Mouse (Mus musculus): ENCODE measurements around the gene Prune1.

Gene Prune1

GRCm38 (mm10) chr3:95306244-95306643, 24.4 kb upstream of the Prune1 start:
- no peak for DNase-seq (ENCODE audit: low read depth, low spot score)

- no peak for DNase-seq (ENCODE audit: low read depth, low spot score)
Observed at GRCm38 (mm10) chr3:95301204-95301796, 19.4 kb upstream of the Prune1 start.

DNA sequence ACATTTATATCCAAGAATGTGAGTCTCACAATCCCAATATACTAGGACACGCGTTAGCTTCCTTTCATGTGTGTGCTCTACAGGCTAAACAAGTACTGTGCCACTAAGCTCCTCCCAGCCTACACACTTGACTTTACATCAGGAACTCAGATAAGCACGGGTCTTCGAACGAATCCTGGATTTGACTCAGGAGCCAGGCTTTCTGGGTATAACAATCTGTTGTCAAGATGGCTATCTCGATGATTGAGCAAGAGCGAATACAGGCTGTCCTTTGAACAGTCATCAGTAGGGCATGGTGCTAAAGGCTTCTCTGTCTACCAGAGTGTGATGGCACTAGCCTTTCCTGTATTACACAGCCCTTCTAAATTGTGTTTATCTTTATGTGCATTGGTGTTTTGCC, 16.1 kb upstream of the Prune1 start:
- DNase-seq (ENCODE audit: low read depth, low spot score), result no peak

DNA sequence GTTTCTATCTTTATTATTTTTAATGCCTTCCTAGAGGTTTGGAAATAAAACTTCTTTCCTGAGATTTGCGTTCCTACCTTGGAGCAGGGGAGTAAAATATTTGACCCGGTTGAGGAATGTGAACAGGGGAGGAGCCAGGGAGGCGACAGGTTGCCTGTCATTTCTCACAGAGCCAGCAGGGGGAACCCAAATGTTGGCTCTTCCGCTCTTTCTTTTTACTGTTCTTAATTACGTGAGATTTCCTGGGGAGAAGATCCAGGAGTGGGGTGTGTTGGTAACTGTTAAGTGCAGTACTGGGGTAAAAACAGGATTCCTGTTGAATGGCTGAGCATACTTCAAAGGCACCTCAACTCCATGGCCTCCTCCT, 14.2 kb upstream of the Prune1 start:
- DNase-seq (ENCODE audit: low read depth, low spot score), result peak; percentile 72

GRCm38 (mm10) chr3:95295321-95296102, 13.6 kb upstream of the Prune1 start:
- no peak for DNase-seq (ENCODE audit: low read depth, low spot score)

- DNase-seq (ENCODE audit: low read depth, low spot score), result no peak
Observed at GRCm38 (mm10) chr3:95294718-95295117, 12.8 kb upstream of the Prune1 start.

GRCm38 (mm10) chr3:95294316-95294715, 12.4 kb upstream of the Prune1 start:
- no peak for DNase-seq (ENCODE audit: low read depth, low spot score)

DNA sequence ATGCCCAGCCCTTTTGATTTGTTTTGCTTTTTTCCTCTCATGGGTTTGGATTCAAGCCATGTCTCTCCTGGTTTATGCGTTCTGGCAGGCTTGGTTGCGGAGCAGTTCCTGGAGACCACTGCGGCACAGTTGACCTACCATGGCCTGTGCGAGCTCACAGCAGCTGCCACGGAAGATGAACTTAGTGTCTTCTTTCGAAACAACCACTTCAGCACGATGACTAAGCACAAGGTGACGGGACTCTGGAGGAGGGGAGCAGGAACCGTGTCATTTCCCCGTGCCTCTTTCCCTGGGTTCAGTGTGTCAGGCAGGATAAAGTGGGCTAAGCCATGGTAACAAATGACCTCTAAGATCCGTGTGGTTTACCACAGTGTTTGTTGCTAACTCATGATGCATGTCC, 11.7 kb upstream of the Prune1 start:
- DNase-seq (ENCODE audit: low read depth, low spot score), result no peak

GRCm38 (mm10) chr3:95292899-95293298, 11.0 kb upstream of the Prune1 start:
- no peak for DNase-seq (ENCODE audit: low read depth, low spot score)

- DNase-seq (ENCODE audit: low read depth, low spot score), result no peak
Observed at GRCm38 (mm10) chr3:95291041-95291440, 9.2 kb upstream of the Prune1 start.

DNA sequence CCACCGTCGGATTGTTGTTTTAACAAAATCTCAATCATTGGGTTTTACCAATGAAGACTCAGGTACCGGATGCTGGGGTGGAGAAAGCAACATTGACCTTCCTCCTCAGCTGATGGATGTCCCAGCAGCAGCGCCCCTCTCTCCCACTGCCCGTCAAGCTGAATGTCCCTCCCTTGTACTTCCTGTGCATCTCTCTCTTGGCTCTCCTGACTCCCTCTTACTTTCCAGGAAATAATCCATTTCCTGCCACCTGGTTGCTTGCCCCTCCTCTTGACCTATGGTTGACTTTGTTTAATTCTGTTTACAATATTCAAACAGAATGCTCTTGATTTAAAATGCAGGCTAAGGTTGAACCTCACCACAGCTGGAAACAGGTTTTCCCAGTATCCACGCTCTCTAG, 8.3 kb upstream of the Prune1 start:
- no peak for DNase-seq (ENCODE audit: low read depth, low spot score)

DNA sequence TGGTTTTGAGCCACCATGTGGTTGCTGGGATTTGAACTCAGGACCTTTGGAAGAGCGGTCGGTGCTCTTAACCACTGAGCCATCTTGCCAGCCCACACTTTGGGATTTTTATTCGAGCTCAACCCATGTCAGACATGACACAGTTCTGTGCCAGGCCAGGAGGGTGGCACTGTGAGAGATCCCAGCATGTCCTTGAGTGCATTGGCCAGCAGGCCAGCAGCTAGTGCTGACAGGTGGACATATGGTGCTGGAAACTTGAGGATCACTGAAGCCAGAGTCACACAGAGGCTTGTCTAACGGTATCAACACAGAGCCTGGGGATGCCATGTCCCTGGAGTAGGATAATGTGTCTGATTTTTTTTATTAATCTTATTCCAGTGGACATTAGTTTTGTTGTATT, 7.5 kb upstream of the Prune1 start:
- no peak for DNase-seq (ENCODE audit: low read depth, low spot score)

DNA sequence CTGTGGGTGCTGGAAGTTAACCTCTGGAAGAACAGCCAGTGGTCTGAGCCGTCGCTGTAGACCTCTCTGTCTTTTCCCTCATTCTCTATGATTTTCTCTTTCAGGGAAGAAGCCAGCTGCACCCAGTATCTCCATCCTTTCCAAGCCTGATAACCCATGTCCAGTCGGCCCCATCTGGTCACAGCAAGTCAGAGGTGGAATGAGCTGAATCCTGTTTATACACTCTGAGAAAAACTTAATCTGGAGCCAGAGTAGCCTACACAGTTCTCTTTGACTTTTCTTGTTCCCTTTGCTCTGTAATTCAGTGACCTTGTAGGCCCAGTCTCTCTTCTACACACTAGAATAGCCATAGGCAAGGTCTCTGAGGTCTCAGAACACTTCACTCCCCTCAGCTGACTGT, 5.7 kb upstream of the Prune1 start:
- DNase-seq (ENCODE audit: low read depth, low spot score), result no peak

GRCm38 (mm10) chr3:95286510-95286909, 4.6 kb upstream of the Prune1 start:
- no peak for DNase-seq (ENCODE audit: low read depth, low spot score)

DNA sequence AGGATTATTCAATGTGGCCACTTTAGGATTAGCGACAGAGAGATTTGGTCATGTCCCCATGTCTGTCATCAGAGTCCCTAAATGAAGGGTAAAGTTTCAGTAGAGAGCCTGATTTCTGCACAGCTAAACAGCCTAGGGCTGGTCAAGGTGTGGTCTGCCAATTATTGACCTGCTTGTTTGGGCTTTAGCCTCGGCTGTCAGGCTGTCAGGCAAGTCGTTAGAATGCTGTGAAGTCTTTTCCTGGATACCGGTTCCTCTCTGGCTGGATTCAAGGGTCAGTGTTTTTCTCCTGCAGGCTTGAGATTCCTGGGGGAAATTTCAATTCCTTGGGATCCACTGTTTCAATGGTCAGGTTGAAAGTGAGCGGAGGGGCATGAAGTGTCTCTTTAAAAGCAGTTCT, 4.1 kb upstream of the Prune1 start:
- no peak for DNase-seq (ENCODE audit: low read depth, low spot score)

- no peak for DNase-seq (ENCODE audit: low read depth, low spot score)
Observed at GRCm38 (mm10) chr3:95285390-95285789, 3.5 kb upstream of the Prune1 start.

DNA sequence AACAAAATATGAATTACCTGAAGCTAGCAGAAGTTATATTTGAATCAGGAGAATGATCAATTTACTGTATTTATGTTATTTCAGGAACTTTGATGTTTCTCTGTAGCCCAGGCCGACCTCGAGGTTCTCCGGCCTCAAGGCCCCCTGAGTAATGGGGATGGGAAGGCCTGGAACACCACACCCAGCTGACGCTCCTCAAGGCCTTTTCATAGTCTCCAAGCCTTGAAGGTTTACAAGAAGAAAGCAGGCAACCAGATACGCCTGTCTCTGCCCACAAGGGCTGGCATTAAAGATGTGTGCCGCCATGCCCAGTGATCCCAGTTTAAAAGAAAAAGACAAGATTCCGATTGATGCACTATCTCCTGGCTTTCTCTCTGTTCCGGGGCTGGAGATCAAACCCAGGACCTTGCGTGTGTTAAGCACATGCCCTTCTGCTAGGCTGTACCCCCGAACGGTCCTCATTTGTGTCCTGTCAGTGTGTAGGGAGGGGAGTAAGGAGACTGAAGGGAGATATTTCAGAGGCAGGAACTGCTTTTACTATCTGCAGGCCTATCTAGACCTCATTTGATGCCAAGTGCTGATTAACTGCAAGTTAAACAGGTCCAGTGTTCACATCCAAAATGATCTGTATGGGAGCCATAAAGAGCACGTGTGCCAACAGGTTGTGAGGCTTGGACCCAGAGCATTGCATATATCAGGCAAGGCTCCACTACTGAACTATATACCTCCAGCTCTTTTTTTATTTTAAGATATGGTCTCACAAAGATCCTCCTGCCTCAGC, 2.8 kb upstream of the Prune1 start:
- no peak for DNase-seq (ENCODE audit: low read depth, low spot score)

GRCm38 (mm10) chr3:95284062-95284461, 2.2 kb upstream of the Prune1 start:
- DNase-seq (ENCODE audit: low read depth, low spot score), result no peak

DNA sequence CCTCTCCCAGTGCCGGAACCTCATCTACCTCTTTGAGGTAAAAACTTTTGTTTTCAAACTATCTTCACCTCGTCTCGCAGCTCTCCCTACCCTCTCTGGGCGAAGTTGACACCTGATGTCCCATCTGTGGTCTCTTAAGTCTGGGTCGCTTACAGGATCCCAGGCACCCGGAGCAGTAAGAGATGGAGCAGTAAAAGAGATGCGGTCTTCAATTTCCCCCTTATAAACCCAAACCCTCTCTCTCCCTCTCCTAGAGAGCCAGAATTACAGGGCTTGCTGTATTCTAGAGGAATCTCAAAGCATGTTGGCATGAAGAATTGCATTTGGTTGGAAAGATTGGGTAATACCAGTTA, 1.7 kb upstream of the Prune1 start:
- DNase-seq (ENCODE audit: low read depth, low spot score), result no peak

GRCm38 (mm10) chr3:95282865-95283588, 1.2 kb upstream of the Prune1 start:
- peak; percentile 75 for DNase-seq (ENCODE audit: low read depth, low spot score)

GRCm38 (mm10) chr3:95282381-95282864, 547 bp upstream of the Prune1 start:
- no peak for DNase-seq (ENCODE audit: low read depth, low spot score)

GRCm38 (mm10) chr3:95280747-95281146, 1.1 kb downstream of the Prune1 start:
- DNase-seq (ENCODE audit: low read depth, low spot score), result no peak

All from forelimb bud, embryonic 11.5 days (tissue).